ENCODE assay signal across 14 mouse cellular contexts in the genomic region with DNA sequence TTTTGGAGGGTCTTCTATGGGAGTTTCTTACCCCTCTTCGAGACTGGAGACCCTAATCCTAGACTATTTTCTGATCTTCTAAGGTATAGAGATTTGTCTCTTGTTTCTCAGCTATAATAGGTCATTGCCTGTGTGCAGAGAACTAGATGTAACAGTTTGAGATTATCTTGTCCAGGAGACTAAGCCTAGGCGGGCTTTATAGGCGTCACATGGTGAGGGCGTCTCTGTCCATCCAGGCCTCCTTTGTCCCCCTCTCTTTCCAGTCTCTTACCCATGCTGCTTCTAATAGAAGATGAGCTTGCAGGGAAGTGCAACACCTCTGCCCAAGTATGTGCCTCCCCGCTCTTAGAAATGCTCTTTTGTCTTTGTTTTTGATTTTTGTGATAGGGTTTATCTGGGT.
"Had no signal": no experiment of that assay in that cellular context is flagged by ENCODE, and none has a peak within 500 bp of the region (broad histone marks: within the 10 kb centered on the region; RNA-seq: fewer than 3 reads in every experiment).

No protein-coding gene starts in this region.

- ATAC-seq: intestine, embryonic 15.5 days; lung, postnatal 0 days; midbrain, embryonic 15.5 days had no signal

- H3K9ac ChIP-seq: intestine, embryonic 15.5 days; midbrain, embryonic 15.5 days; neural tube, embryonic 12.5 days had no signal

- H3K27me3 ChIP-seq: intestine, embryonic 15.5 days; megakaryocyte, embryonic 14.5 days; midbrain, embryonic 15.5 days; neural tube, embryonic 12.5 days had no signal

- DNase-seq: kidney, adult 8-10 months; kidney, postnatal 36 days; lung, adult 2 months; lung, postnatal 4 days; thymus, postnatal 4 days had no signal

- H3K9me3 ChIP-seq: intestine, embryonic 15.5 days; limb, embryonic 10.5 days; megakaryocyte, embryonic 14.5 days; midbrain, embryonic 15.5 days; neural tube, embryonic 12.5 days had no signal

- H3K4me2 ChIP-seq: intestine, embryonic 15.5 days; midbrain, embryonic 11.5 days; midbrain, embryonic 15.5 days; neural tube, embryonic 12.5 days had no signal

- H3K27ac ChIP-seq: intestine, embryonic 15.5 days; kidney, postnatal 0 days; limb, embryonic 10.5 days; midbrain, embryonic 15.5 days; neural tube, embryonic 12.5 days; stomach, postnatal 0 days had no signal

- H3K4me1 ChIP-seq: intestine, embryonic 15.5 days; midbrain, embryonic 15.5 days; neural tube, embryonic 12.5 days had no signal

- H3K36me3 ChIP-seq: intestine, embryonic 15.5 days; limb, embryonic 10.5 days; midbrain, embryonic 15.5 days; neural tube, embryonic 12.5 days had no signal

- H3K4me3 ChIP-seq: intestine, embryonic 15.5 days; limb, embryonic 10.5 days; megakaryocyte, embryonic 14.5 days; midbrain, embryonic 15.5 days; neural tube, embryonic 12.5 days had no signal
